Mouse (Mus musculus) stomach, adult 2 months (tissue): ENCODE data around the gene Sult3a2. TPM values are rescaled to one million over a fixed set of nuclear protein-coding genes. Genes with fewer than 3 reads are reported as not detected.

Experiments
- polyA plus RNA-seq: library from polyadenylated mRNA; depleted of rRNA; stranded (reverse); fragments of >200 nt; gene quantifications from 2 replicates; pipeline ENCODE4 v1.2.3, GENCODE M21; 2012; rRNA removed

Sult3a2 gene
- polyA plus RNA-seq = not detected in 2 replicates

DNA sequence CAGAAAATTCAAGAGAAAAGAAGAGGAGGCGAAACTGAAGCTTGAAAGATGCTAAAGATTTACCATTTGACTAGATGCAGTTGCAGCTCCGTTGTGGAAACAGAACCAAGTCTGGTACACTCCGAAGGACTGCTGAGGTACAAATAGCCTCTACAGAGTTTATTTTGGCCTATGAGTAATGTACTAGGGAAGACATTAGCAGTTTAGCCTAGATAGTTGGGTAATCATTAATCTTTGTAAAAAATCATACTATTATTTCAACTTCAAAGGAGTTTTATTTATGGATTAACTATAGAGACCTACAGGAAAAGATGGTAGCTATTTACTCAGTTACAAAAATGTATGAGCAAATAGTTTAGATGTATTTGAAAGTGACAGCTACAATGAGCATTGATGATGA, at the start of gene Sult3a2:
Gene Sult3a2, minus strand, starts transcription at position 101 of the 400 bp plus-strand sequence.

Other genes starting within 250 kb of the Sult3a2 start
- gene Clvs2, start 161.9 kb downstream of the Sult3a2 start, polyA plus RNA-seq = 0.02 and 0.06 TPM in 2 replicates
- not detected in 2 replicates for gene Sult3a1, start 71.0 kb upstream of the Sult3a2 start, polyA plus RNA-seq
- not detected in 2 replicates for gene Rsph4a, start 118.4 kb upstream of the Sult3a2 start, polyA plus RNA-seq
- gene Zup1, start 164.6 kb upstream of the Sult3a2 start, polyA plus RNA-seq = 0.50 and 0.74 TPM in 2 replicates
- 21.0 and 51.3 TPM in 2 replicates for gene Rwdd1, start 232.9 kb upstream of the Sult3a2 start, polyA plus RNA-seq